Mouse (Mus musculus): ENCODE measurements around the gene Rgs3. TPM values are rescaled to one million over a fixed set of nuclear protein-coding genes. Genes with fewer than 3 reads are reported as not detected.

Gene Rgs3
- total RNA-seq (2023): 59.6 TPM

GRCm38 (mm10) chr4:62559797-62560329, at the start of gene Rgs3:
Gene Rgs3 (plus strand): TSS chr4:62559847.

GRCm38 (mm10) chr4:62519849-62520233, 39.8 kb upstream of the Rgs3 start, which contains the start of gene Alad:
Gene Alad (minus strand): TSS chr4:62519918.

GRCm38 (mm10) chr4:62524651-62525488, 34.8 kb upstream of the Rgs3 start, which contains the start of the genes Pole3 and 4933430I17Rik:
Gene Pole3 (minus strand): TSS chr4:62525068.
Gene 4933430I17Rik (plus strand): TSS chr4:62525369.

Other genes with a start within 250 kb of the Rgs3 start
- gene Fkbp15, start 199.3 kb upstream of the Rgs3 start, total RNA-seq (2023): 77.4 TPM
- 10.8 TPM for gene Slc31a1, start 199.1 kb upstream of the Rgs3 start, total RNA-seq (2023)
- gene Cdc26, start 151.2 kb upstream of the Rgs3 start, total RNA-seq (2023): 34.5 TPM
- gene Prpf4, start 151.1 kb upstream of the Rgs3 start, total RNA-seq (2023): 23.8 TPM
- not detected for gene Rnf183, start 124.6 kb upstream of the Rgs3 start, total RNA-seq (2023)
- gene Wdr31, start 89.0 kb upstream of the Rgs3 start, total RNA-seq (2023): not detected
- 1.9 TPM for gene Bspry, start 79.8 kb upstream of the Rgs3 start, total RNA-seq (2023)
- gene Hdhd3, start 56.4 kb upstream of the Rgs3 start, total RNA-seq (2023): 0.47 TPM
- 9.6 TPM for gene Alad, start 39.9 kb upstream of the Rgs3 start, total RNA-seq (2023)
- 16.3 TPM for gene Pole3, start 34.8 kb upstream of the Rgs3 start, total RNA-seq (2023)
- gene 4933430I17Rik, start 34.5 kb upstream of the Rgs3 start, total RNA-seq (2023): 2.0 TPM

Data from CD4-positive naive resting alpha-beta T cell, adult 76 days (primary cell).